Mouse (Mus musculus) kidney, adult 11 months (tissue): ENCODE results near the gene Adamtsl5.
"Not testable (repeated sequence)": the region's sequence is repeated elsewhere in the genome, so short reads cannot be mapped to it uniquely, and the experiment has no call there.

Experiments used
- DNase-seq: peaks from one replicate; pipeline ENCODE4 v3.0.0; 2022

Adamtsl5 gene

GRCm38 (mm10) chr10:80371411-80371966, 23.3 kb upstream of the Adamtsl5 start:
- DNase-seq, result peak; percentile 68

- no peak for DNase-seq
These were observed 22.0 kb upstream of the Adamtsl5 start for GRCm38 (mm10) chr10:80369995-80370747.

- no peak for DNase-seq
These were observed 20.2 kb upstream of the Adamtsl5 start for GRCm38 (mm10) chr10:80368392-80368791.

DNA sequence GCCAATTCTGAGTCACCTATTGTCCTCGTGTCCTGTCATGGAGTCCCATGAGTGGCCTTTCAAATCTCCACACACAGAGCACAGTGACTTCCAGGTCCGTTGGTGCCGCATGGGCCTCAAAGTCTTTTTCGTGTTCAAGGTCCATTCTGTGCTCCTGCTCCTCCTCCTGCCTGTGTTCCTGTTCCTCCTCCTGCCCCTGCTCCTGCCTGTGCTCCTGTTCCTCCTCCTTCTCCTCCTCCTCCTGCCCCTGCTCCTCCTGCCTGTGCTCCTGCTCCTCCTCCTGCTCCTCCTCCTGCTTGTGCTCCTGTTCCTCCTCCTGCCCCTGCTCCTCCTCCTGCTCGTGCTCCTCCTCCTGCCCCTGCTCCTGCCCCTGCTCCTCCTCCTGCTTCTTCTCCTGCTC, 19.7 kb upstream of the Adamtsl5 start:
- no peak for DNase-seq

DNA sequence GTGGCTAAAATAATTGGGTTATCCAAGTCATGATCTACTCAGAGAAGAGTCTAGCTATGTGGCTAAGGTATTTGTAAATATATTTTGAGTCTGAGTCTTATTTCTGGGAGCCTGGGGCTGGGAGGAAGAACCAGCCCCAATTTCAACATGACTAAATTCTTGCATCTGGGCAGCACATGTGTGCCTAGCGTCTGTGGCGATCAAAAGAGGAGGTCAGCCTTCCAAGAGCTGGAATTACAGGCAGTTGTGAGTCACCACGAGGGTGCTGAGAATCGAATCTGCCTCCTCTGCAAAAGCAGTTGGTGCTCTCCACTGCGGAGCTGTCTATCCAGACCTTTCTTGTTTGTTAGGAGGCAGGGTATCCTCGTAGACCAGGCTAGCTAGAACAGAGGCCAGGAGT, 17.5 kb upstream of the Adamtsl5 start:
- DNase-seq, result no peak

DNA sequence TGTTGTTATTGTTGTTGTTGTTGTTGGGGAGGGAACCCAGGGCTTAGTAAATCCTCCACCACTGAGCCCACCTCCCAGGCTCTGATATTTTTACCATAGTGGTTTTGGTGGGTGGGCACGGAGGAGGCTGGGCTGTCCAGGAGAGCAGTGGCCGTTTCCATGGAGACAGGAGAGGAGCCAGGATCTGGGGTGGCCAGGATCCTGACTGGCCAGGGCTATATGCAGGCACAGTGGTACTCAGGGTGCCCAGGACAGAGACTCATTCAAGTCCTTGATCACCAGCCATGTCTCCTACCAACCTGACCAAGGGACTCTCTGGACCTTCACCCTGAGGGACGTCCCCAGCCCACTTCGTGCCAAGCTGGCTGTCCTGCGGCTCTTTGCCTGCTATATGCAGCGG, 15.5 kb upstream of the Adamtsl5 start:
- no peak for DNase-seq

GRCm38 (mm10) chr10:80357994-80358639, 9.9 kb upstream of the Adamtsl5 start:
- peak; percentile 50 for DNase-seq

- DNase-seq, result no peak
These were observed 9.1 kb upstream of the Adamtsl5 start for GRCm38 (mm10) chr10:80357336-80357735.

GRCm38 (mm10) chr10:80356737-80357136, 8.5 kb upstream of the Adamtsl5 start:
- DNase-seq, result no peak

DNA sequence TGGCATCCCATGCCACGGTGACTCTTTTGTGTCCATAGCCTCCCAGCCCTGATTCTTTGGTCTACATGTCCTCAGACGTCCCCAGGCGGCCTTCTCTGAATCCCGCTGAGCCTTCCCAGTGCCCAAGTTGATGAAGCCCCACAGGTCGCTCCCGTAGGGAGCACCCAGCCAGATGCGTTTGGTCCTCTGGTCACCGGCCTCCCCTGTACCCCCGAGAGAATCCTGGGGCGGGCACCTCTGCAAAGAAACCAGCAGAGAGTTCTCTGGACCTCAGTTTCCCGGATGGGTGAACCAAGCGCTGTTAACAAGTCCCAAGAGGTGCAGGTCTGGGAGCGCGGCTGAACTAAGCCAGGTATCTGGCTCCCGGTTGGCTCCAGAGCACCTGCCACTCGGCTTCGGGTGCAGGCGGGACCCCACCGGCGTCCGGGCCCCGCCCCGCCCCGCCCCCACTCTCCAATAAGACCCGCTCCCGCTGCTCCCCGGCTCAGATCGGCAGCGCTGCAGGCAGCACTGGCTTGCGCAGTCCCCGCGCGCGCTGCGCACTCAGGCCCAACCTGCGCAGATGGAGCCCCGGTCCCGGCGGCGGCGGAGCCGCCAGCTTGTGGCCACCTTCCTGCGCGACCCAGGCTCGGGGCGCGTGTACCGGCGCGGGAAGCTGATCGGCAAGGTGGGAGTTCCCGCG, 7.9 kb upstream of the Adamtsl5 start, which contains the start of gene Plk5:
Gene Plk5 (plus strand): TSS at position 459 of the 682 bp plus-strand sequence.
- DNase-seq, result no peak

GRCm38 (mm10) chr10:80355431-80355830, 7.2 kb upstream of the Adamtsl5 start:
- DNase-seq, result no peak

GRCm38 (mm10) chr10:80352727-80353126, 4.5 kb upstream of the Adamtsl5 start:
- DNase-seq, result no peak

- DNase-seq, result peak; percentile 70
These were observed 3.7 kb upstream of the Adamtsl5 start for GRCm38 (mm10) chr10:80351896-80352295.

GRCm38 (mm10) chr10:80350292-80350691, 2.1 kb upstream of the Adamtsl5 start:
- DNase-seq, result peak; percentile 76

- DNase-seq, result no peak
These were observed 769 bp upstream of the Adamtsl5 start for GRCm38 (mm10) chr10:80348981-80349380.

GRCm38 (mm10) chr10:80347514-80347967, 671 bp downstream of the Adamtsl5 start:
- no peak for DNase-seq

DNA sequence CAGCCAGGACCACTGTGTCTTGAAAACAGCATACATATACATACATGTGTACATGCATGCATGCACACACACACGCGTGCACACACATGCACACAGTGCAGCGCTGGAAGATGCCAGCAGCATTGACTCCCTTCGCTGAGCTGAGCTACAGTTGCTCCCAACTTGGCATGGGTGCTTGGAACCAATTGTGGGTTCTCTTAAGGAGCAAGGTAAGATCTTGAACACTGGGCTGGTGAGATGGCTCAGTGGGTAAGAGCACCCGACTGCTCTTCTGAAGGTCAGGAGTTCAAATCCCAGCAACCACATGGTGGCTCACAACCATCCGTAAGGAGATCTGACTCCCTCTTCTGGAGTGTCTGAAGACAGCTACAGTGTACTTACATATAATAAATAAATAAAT, 2.3 kb downstream of the Adamtsl5 start:
- not testable (repeated sequence) for DNase-seq

DNA sequence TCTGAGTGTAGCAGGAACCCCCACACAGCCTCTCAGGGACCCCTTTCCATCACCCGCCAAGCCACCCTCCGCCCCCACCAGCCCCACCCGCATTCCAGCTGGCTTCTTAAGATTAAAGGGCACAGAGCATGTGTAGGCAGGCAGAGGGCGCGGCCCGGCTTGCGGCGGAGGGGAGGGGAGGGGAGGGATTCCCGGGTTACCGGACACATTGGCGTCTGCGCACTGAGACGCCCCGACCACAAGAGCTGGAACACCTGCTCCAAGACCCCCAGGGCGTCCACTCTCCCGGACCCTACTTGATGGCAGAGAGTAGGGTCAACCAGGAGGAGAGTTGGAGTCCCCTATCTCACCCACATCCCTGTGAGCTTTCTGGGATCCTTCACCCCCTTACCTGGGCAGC, 3.1 kb downstream of the Adamtsl5 start:
- no peak for DNase-seq

- no peak for DNase-seq
These were observed 4.0 kb downstream of the Adamtsl5 start for GRCm38 (mm10) chr10:80344131-80344661.

GRCm38 (mm10) chr10:80343425-80343895, 4.8 kb downstream of the Adamtsl5 start:
- no peak for DNase-seq

DNA sequence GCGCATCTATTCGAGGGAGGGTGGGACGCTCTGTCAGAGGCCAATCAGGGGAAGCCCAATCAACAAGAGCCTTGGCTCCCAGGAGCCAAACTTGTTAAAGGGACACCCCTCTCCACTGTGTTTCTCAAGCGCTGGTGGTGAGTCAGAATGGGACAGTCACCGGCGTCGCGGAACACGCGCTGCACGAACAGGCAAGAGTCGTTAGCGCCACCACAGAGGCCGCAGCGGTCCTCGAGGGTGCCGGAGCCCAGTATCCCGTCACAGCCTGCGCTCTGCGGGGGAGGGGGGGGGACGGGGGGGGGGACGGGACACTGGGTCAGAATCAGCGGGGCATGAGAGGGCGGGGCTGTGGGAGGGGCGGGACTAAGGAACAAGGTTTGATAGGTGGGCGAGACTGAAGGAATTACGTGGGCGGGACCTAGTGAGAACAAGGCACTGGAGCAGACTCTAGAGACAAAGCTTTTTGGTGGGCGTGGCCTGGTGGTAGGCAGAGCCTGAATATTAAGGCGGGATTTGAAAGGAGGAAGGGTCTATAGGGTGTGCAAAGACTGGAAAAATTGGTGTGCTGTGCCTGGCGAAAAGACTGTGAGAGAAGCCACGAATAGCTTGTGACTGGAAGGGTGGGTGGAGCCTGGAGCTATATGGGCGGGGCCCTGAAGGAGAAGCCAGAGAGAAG, 5.3 kb downstream of the Adamtsl5 start:
- DNase-seq, result no peak

GRCm38 (mm10) chr10:80342305-80342748, 5.9 kb downstream of the Adamtsl5 start:
- no peak for DNase-seq
